18 mouse cellular contexts compared by ENCODE assay signal in genomic region chr4:89128937-89129277, GRCm38 (mm10). TPM values are rescaled to one million over a fixed set of nuclear protein-coding genes. Genes with fewer than 3 reads are reported as not detected.
A peak's percentile ranks its signal among the peaks of the same experiment; 100 is the strongest.
DNase-seq lines count a peak whose midpoint lies in the region; ATAC-seq and TF ChIP-seq lines count a peak whose summit lies in the region.
"Had no signal": no experiment of that assay in that cellular context is flagged by ENCODE, and none has a peak within 500 bp of the region (broad histone marks: within the 10 kb centered on the region; RNA-seq: fewer than 3 reads in every experiment).

No protein-coding gene starts in this region.

- H3K4me3 ChIP-seq in midbrain, embryonic 11.5 days (ENCODE audit: low read depth, low read length), result no peak overlapping the region
- no peak overlapping the region for H3K4me3 ChIP-seq in midbrain, embryonic 10.5 days
- H3K4me3 ChIP-seq in intestine, embryonic 14.5 days (ENCODE audit: low read depth, low read length), result no peak overlapping the region
- no peak overlapping the region for H3K4me3 ChIP-seq in liver, embryonic 12.5 days
- peak overlapping the region; percentile 20 for H3K4me3 ChIP-seq in myocyte
- H3K4me3 ChIP-seq in gastrocnemius, adult 2 months, result no peak overlapping the region
- H3K4me3 ChIP-seq: heart, adult 2 months; hindbrain, embryonic 12.5 days; layer of hippocampus, adult 2 months; limb, embryonic 13.5 days; lung, embryonic 15.5 days; midbrain, embryonic 12.5 days had no signal

- H3ac ChIP-seq in myocyte (ENCODE audit: control insufficient read depth, insufficient read length), result no peak overlapping the region

- no peaks in the 10 kb centered on the region for H3K27me3 ChIP-seq in midbrain, embryonic 11.5 days (ENCODE audit: control insufficient read depth, insufficient read depth, low read length)
- no peaks in the 10 kb centered on the region for H3K27me3 ChIP-seq in midbrain, embryonic 10.5 days (ENCODE audit: low read depth, poor library complexity, severe bottlenecking)
- H3K27me3 ChIP-seq in intestine, embryonic 14.5 days (replicated peaks; ENCODE audit: control insufficient read depth, insufficient read depth, low read length), result no peaks in the 10 kb centered on the region
- H3K27me3 ChIP-seq in liver, embryonic 12.5 days (replicated peaks), result no peaks in the 10 kb centered on the region
- H3K27me3 ChIP-seq in myocyte (ENCODE audit: control insufficient read depth, insufficient read depth, insufficient read length), result no peaks in the 10 kb centered on the region
- H3K27me3 ChIP-seq: hindbrain, embryonic 12.5 days; limb, embryonic 13.5 days; lung, embryonic 15.5 days; Patski had no signal

- no peaks in the 10 kb centered on the region for H3K9me3 ChIP-seq in midbrain, embryonic 11.5 days (ENCODE audit: control insufficient read depth, low read length)
- no peaks in the 10 kb centered on the region for H3K9me3 ChIP-seq in midbrain, embryonic 10.5 days (replicated peaks)
- H3K9me3 ChIP-seq in intestine, embryonic 14.5 days (ENCODE audit: control insufficient read depth, low read length), result no peaks in the 10 kb centered on the region
- no peaks in the 10 kb centered on the region for H3K9me3 ChIP-seq in liver, embryonic 12.5 days (replicated peaks)
- H3K9me3 ChIP-seq: hindbrain, embryonic 12.5 days; limb, embryonic 13.5 days; lung, embryonic 15.5 days; midbrain, embryonic 12.5 days had no signal

- H3K27ac ChIP-seq in midbrain, embryonic 11.5 days (ENCODE audit: low read depth, low read length), result no peak overlapping the region
- no peak overlapping the region for H3K27ac ChIP-seq in midbrain, embryonic 10.5 days (replicated peaks)
- peak overlapping the region; percentile 43 for H3K27ac ChIP-seq in intestine, embryonic 14.5 days (ENCODE audit: low read depth)
- H3K27ac ChIP-seq in liver, embryonic 12.5 days, result peak overlapping the region; percentile 58; the same call in 1 of the 2 replicates
- H3K27ac ChIP-seq in gastrocnemius, adult 2 months, result no peak overlapping the region
- H3K27ac ChIP-seq: heart, adult 2 months; hindbrain, embryonic 12.5 days; layer of hippocampus, adult 2 months; limb, embryonic 13.5 days; lung, embryonic 15.5 days; midbrain, embryonic 12.5 days had no signal

- H3K4me1 ChIP-seq in midbrain, embryonic 11.5 days (ENCODE audit: control insufficient read depth, insufficient read depth, low read length), result no peaks in the 10 kb centered on the region
- H3K4me1 ChIP-seq in midbrain, embryonic 10.5 days, result peaks cover 9% of the 10 kb centered on the region
- no peaks in the 10 kb centered on the region; the same call in 1 of the 2 replicates for H3K4me1 ChIP-seq in intestine, embryonic 14.5 days (replicated peaks; ENCODE audit: control insufficient read depth, insufficient read depth, low read length)
- H3K4me1 ChIP-seq in liver, embryonic 12.5 days, result peaks cover 16% of the 10 kb centered on the region
- H3K4me1 ChIP-seq: hindbrain, embryonic 12.5 days; midbrain, embryonic 12.5 days had no signal

- no peaks in the 10 kb centered on the region for H3K36me3 ChIP-seq in midbrain, embryonic 11.5 days (ENCODE audit: control insufficient read depth, insufficient read depth, low read length)
- H3K36me3 ChIP-seq in midbrain, embryonic 10.5 days, result no peaks in the 10 kb centered on the region
- H3K36me3 ChIP-seq in intestine, embryonic 14.5 days (ENCODE audit: control insufficient read depth, insufficient read depth, low read length), result no peaks in the 10 kb centered on the region
- H3K36me3 ChIP-seq in liver, embryonic 12.5 days, result no peaks in the 10 kb centered on the region
- no peaks in the 10 kb centered on the region for H3K36me3 ChIP-seq in myocyte (ENCODE audit: control insufficient read depth, insufficient read depth)
- H3K36me3 ChIP-seq: hindbrain, embryonic 12.5 days; limb, embryonic 13.5 days; lung, embryonic 15.5 days; midbrain, embryonic 12.5 days had no signal

- no peak for TF ChIP-seq POLR2A in myocyte (IDR thresholded peaks at IDR 0.05; ENCODE audit: insufficient read length, low read depth)

- TF ChIP-seq CTCF in gastrocnemius, adult 2 months (IDR thresholded peaks at IDR 0.05), result no peak

- ATAC-seq in midbrain, embryonic 11.5 days (ENCODE audit: low FRiP score), result peak; percentile 14; the same call in 1 of the 2 replicates
- no peak; the same call in 1 of the 2 replicates for ATAC-seq in intestine, embryonic 14.5 days (replicated peaks; ENCODE audit: low FRiP score, low TSS enrichment, low read depth)
- ATAC-seq in liver, embryonic 12.5 days, result no peak

- WGBS in midbrain, embryonic 11.5 days, result 80% methylated on average over 5 of the region's 5 CpGs
- 80% methylated on average over 5 of the region's 5 CpGs for WGBS in midbrain, embryonic 10.5 days
- WGBS in intestine, embryonic 14.5 days, result 56% methylated on average over 5 of the region's 5 CpGs
- 64% methylated on average over 5 of the region's 5 CpGs for WGBS in liver, embryonic 12.5 days (ENCODE audit: insufficient replicate concordance)

- intact Hi-C loops in gastrocnemius, adult 2 months (cut with DNase I), result loop anchor here (1.0 kb wide), 1 partner anchor 257 kb away; no protein-coding TSS in a partner anchor
- intact Hi-C loops in left cerebral cortex, postnatal 36 days (cut with DNase I), result loop anchor here (1.0 to 5.0 kb wide), 2 partner anchors 192 to 256 kb away; no protein-coding TSS in a partner anchor
- intact Hi-C loops in gastrocnemius, postnatal 36 days (cut with DNase I), result loop anchor here (2.0 to 5.0 kb wide), 2 partner anchors 192 to 256 kb away; no protein-coding TSS in a partner anchor

- H3K9ac ChIP-seq in midbrain, embryonic 11.5 days (ENCODE audit: low read length), result no peak overlapping the region
- H3K9ac ChIP-seq in intestine, embryonic 14.5 days (ENCODE audit: low read length), result no peak overlapping the region
- H3K9ac ChIP-seq in liver, embryonic 12.5 days, result no peak overlapping the region
- H3K9ac ChIP-seq: forebrain, postnatal 0 days; hindbrain, embryonic 12.5 days; limb, embryonic 13.5 days; lung, embryonic 15.5 days; midbrain, embryonic 12.5 days had no signal

- H3K79me2 ChIP-seq in myocyte (ENCODE audit: control insufficient read depth, insufficient read depth), result peaks cover 27% of the 10 kb centered on the region

- DNase-seq in midbrain, embryonic 11.5 days (ENCODE audit: low spot score, missing footprints), result no peak
- no peak for DNase-seq in midbrain, embryonic 10.5 days (ENCODE audit: low spot score)
- DNase-seq in intestine, embryonic 14.5 days (ENCODE audit: low spot score), result no peak
- DNase-seq in gastrocnemius, adult 2 months, result no peak
- DNase-seq in left cerebral cortex, postnatal 36 days (ENCODE audit: low spot score in 2 of 2), result no peak
- no peak for DNase-seq in gastrocnemius, postnatal 36 days
- DNase-seq: cerebellum, adult 11 months; gastrocnemius, postnatal 25 days had no signal

- H3K4me2 ChIP-seq in midbrain, embryonic 11.5 days, result no peak overlapping the region
- H3K4me2 ChIP-seq in intestine, embryonic 14.5 days (ENCODE audit: low read length), result peak overlapping the region; percentile 37
- H3K4me2 ChIP-seq in liver, embryonic 12.5 days, result peak overlapping the region; percentile 28; the same call in 1 of the 2 replicates
- H3K4me2 ChIP-seq in myocyte (ENCODE audit: low read depth), result peak overlapping the region; percentile 96

TF ChIP-seq in myocyte, 11 proteins besides CTCF, POLR2A, EP300 and RAD21:
- no peak for TF ChIP-seq MYOG (IDR thresholded peaks at IDR 0.05; ENCODE audit: control insufficient read depth in 1 of 3, insufficient read depth in 1 of 3, insufficient read length in 2 of 3, low read depth in 2 of 3)
- TF ChIP-seq USF1 (IDR thresholded peaks at IDR 0.05; ENCODE audit: low read depth), result no peak
- no peak for TF ChIP-seq POLR2AphosphoS2 (IDR thresholded peaks at IDR 0.05; ENCODE audit: insufficient read length, low read depth)
- no peak for TF ChIP-seq MAX (IDR thresholded peaks at IDR 0.05; ENCODE audit: low read depth)
- TF ChIP-seq MYOD1 (IDR thresholded peaks at IDR 0.05; ENCODE audit: control insufficient read depth in 1 of 3, insufficient read length in 2 of 3, low read depth in 2 of 3), result no peak

RNA-seq across cellular contexts. Expression of gene Mtap, which starts 8.0 kb away (rescaled TPM):
- 91.1 and 96.1 TPM in 2 replicates for polyA plus RNA-seq in midbrain, embryonic 11.5 days (2014; fragmentation: Nextera tagmentation; extraction: Ambion mirVana)
- polyA plus RNA-seq in midbrain, embryonic 10.5 days (2016; fragmentation: Nextera tagmentation; extraction: Ambion mirVana), result 95.5 and 119 TPM in 2 replicates
- polyA plus RNA-seq in intestine, embryonic 14.5 days (2014; fragmentation: Nextera tagmentation; extraction: Ambion mirVana), result 69.7 and 79.9 TPM in 2 replicates
- 45.7 and 51.2 TPM in 2 replicates for polyA plus RNA-seq in liver, embryonic 12.5 days (2016; fragmentation: Nextera tagmentation; extraction: Ambion mirVana)
- 30.0 TPM for polyA plus RNA-seq in myocyte (2012; fragmentation: generic; extraction: Trizol)
- 10 to 100 TPM; 13.9 to 15.3 TPM for total RNA-seq in gastrocnemius, adult 2 months (2021)
- 1 to 10 TPM; 8.8 to 9.4 TPM for total RNA-seq in left cerebral cortex, postnatal 36 days (2021)
- total RNA-seq in gastrocnemius, postnatal 36 days (2021), result 10 to 100 TPM; 13.4 to 14.7 TPM

Comparison
In these comparisons a context has a peak if more than half of its experiments do, and no peak if none do; other contexts are left out.
1. H3K27ac ChIP-seq: peak in intestine, embryonic 14.5 days (single experiment) and liver, embryonic 12.5 days (single experiment); none in midbrain, embryonic 11.5 days (single experiment), midbrain, embryonic 10.5 days (single experiment) and gastrocnemius, adult 2 months (single experiment).